Mouse (Mus musculus) frontal cortex, postnatal 25 days (tissue): ENCODE results near the gene Pdlim5.

Source experiments
- DNase-seq, 2 experiments: peaks; one replicate each; pipeline ENCODE4 v3.0.0; 2022; ENCODE audit warnings: low spot score in 2 of 2

Gene Pdlim5

DNA sequence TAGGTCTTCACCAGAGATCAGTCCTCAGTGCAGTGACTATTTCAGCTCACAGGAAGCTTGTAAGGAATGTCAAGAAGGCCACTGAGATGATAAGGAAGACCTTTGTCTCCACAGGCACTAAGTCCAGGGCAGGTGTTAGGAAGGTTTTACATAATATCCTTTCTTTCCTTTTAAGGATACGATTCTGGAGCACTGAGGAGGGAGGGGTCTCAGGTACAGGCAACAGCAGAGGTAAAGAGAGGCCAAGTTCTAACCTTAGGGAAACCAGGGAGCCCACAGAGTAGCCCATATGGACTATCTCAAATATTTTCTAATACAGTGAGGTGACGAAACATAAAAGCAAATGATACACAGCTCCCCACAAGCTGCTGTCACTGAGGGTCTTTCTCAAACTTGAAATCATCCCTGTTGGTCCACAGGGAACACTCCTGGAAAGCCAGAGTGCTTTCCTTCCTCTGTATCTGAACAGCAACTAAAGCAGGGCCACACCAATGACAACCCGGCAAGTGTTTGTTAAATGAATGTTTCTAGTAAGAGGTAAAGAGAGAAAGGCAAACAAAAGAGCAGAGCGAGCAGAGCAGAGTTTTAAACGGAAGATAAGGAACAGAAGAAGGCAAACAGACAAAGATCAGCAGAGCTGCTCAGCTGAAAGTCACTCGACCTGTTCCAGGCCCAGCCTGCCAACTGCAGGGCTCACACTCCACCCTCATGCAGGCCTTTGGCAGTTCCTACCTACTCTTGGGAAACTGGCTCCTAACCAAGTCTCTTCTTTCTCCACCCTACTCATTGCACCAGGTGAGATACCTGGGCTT, 55.9 kb downstream of the Pdlim5 start:
- DNase-seq: no peak

- no peak for DNase-seq
Observed at GRCm38 (mm10) chr3:142338058-142338457, 57.4 kb downstream of the Pdlim5 start.

GRCm38 (mm10) chr3:142334496-142334895, 61.0 kb downstream of the Pdlim5 start:
- no peak for DNase-seq

GRCm38 (mm10) chr3:142333458-142333857, 62.0 kb downstream of the Pdlim5 start:
- DNase-seq: no peak

DNA sequence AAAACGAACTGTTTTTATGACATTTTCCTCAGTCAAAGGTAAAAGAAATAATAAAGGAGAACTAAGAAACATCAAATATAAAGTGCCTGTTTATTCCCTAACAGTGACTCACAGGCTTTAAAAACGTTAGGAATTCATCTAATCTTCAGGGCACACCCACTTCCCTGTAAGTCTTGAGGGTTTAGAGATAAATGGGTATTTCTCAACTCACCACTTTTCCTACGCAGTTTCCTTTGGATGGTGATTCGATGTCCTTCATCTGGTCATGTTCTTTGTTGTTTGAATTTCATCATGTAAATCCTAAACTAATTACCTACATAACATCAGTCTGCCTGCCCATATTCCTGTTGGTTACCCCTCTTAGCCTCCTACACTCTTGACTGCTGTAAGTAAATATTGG, 62.8 kb downstream of the Pdlim5 start:
- DNase-seq: no peak

DNA sequence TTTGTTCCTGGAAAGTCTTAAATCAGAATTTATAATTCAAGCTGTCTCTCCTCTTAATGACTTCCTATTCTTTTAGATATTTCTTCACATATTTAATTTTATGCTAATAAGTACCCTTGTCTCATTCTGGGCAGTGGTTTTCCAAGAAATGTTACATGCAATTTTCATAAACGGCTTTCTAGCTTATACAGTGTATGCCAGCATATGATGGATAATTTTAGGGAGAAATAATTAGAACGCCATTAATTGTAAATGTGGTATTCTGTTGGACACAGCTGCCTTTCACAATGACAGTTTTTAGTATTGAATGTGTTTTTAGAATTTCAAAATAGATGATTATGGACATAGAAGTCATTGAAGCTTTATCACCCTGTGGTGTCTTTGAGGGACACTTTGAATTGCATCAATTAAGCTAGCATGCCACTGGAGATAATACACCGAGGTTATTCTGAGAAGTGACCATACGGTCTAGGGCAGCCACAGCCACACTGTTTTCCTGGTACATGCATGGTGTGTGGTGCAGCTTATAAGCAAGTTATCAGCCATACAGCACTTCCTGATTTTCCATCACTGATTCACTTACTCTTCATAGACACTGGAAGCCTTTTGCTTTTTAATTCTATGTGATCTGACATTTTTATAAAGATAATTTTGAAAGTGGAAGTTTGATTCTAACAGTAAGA, 63.5 kb downstream of the Pdlim5 start:
- DNase-seq: no peak

GRCm38 (mm10) chr3:142330425-142330824, 65.1 kb downstream of the Pdlim5 start:
- no peak for DNase-seq

GRCm38 (mm10) chr3:142323592-142323991, 71.9 kb downstream of the Pdlim5 start:
- DNase-seq: no peak

DNA sequence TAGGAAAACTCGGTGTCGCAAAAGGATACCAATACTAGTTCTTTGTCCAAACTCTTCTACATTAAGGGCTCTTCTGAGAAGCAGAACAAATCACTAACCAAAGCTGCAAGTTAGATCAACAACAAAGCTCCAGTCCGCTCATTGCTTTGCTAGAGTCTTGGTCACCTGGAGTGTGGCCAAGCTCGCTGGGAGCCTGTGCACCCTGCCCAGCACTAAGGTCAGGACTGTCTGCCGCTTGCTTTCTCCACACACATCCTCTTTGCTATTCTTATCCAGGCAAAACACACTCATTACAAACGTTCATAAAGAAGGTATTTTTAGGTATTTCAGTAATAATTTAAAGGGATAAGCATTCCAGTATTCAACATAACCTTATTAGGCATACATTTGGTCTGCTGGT, 73.6 kb downstream of the Pdlim5 start:
- no peak for DNase-seq

DNA sequence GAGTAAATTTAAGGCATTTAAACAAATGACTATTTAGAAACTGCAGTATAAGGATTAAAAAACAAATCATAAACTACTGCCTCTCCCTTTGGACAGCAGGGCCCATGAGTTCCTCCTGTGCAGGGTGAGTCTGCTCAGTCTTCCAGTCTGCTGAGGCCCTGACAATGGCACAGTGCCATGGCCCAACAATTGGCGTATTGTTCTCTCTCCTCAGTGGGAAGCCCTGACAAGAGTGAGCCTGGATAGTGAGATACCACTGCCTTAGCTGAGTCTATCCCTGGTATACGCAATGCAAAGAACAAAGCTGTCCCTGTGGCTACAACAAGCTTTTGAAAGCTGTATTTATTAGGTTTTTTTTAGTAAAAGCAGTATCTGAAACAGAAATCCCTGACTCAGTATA, 77.3 kb downstream of the Pdlim5 start:
- peak; percentile 33 to 34 for DNase-seq

- DNase-seq: no peak
Observed at GRCm38 (mm10) chr3:142316138-142316740, 79.3 kb downstream of the Pdlim5 start.

DNA sequence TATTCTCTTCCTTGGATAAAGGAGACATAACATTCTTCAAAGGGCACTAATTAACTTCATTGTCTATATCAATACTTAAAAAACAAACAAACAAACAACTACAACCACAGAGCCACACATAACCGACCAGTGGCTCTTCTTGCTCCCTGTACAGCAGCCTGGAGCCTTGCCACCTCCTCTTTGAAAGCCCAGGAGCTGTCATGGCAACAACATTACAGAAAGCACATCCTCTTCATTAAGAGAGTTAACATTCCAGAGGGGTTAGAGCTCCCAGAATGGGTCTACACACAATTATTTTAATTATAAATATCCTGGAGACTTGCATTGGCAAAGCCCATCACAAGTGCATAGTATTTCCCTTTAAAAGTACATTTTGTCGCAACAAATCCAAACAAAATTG, 84.4 kb downstream of the Pdlim5 start:
- DNase-seq: no peak

- no peak for DNase-seq
Observed at GRCm38 (mm10) chr3:142310446-142310845, 85.0 kb downstream of the Pdlim5 start.

DNA sequence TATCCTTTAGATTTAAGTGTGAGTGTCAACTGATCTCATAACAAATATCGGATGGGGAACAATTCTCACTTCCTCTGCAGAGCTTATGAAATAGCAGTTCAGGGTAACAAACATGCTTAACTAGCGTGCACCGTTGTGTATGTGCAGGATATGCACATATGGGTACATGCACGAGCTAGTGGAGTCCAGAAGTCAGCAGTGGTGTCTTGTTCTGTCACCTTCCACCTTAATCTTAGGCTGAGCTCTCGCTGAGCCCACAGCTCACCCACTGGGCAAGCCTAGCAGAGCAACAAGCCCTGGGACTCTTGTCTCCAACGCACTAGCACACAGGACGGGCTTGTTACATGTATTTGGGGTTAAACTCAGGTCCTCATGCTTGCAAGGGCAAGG, 100.2 kb downstream of the Pdlim5 start:
- DNase-seq: no peak

GRCm38 (mm10) chr3:142294616-142295286, 100.7 kb downstream of the Pdlim5 start:
- no peak for DNase-seq

DNA sequence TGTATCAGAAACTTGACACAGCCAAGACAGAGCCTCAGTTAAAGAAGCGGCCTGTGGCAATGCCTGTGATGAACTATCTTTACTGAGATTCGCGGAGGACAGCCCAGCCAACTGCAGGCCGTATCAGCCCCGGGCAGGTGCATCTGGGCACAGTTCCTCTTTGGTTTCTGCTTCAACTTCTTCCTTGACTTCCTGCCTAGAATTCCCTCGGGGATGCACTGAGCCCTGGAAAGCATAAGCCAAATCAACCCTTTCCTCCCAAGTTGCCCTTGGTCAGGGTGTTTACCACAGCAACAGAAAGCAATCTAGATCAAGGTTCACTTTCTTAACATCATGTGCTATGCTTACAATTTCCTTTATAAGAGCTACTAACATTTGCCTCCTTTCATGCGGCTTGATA, 101.9 kb downstream of the Pdlim5 start:
- no peak for DNase-seq

GRCm38 (mm10) chr3:142282706-142283105, 112.8 kb downstream of the Pdlim5 start:
- peak; percentile 47 to 60 for DNase-seq

DNA sequence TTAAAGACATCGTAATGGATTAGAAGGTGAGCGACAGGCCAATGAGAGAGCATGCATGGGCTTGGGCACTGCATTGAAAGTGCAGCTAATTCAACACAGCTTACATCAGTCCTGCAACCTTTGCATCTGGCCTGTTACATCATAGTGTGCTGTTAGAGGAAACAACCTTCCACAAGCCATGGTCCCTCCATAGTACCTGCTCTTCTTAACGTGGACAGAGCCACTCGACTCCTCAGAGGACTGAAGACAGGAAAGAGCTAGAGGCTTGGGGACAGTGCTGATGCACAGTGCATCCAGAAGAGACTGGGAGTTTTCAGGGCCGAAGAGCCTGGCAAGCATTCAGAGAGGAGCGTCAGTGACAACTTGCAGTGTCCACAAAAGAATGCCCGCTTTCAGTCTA, 113.8 kb downstream of the Pdlim5 start:
- no peak for DNase-seq

DNA sequence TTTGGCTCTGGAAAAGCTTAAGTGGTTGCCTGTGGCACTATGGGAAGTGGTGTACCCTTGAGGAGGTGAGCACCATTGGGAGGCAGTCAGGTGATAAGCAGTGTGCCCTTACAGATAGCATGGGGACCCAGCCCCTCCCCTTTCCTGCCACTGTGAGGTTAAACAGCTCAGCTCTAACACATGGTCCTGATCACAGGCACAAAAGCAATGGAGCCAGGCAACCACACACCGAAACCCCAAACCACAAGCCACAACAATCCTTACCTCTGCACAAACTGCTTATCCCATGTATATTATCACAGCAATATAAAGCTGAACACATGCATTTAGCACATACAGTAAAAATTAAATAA, 114.4 kb downstream of the Pdlim5 start:
- no peak for DNase-seq

GRCm38 (mm10) chr3:142280366-142281092, 115.0 kb downstream of the Pdlim5 start:
- DNase-seq: no peak

DNA sequence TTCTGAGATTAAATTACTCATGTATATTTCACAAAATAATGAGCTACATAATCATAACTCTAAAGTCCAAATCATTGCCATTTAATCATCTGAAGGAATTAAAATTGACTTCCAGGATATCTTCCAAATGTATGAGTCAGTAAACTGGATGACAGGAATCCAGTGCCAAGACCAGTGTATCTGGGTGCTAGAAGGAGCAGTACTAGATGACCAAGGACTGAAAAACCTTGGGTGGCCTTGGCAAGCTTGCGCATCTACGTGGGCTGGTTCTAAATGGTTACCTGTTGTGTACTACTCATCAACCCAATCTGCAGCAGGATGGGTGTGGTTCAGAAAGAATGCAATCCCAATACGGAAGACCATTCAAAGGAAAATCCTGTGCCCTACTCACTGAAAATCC, 116.5 kb downstream of the Pdlim5 start:
- DNase-seq: no peak

GRCm38 (mm10) chr3:142276506-142276905, 119.0 kb downstream of the Pdlim5 start:
- DNase-seq: no peak
